Mouse (Mus musculus) macrophage (primary cell): ENCODE data around the gene Cyp11a1. TPM values are rescaled to one million over a fixed set of nuclear protein-coding genes. Genes with fewer than 3 reads are reported as not detected.

Experiments used
- H3K27ac ChIP-seq: fragments of 350-480 bp; formaldehyde crosslinking; 2 replicates; pipeline ENCODE4 v1.9.0; 2021
- H3K36me3 ChIP-seq: fragments of 350-480 bp; formaldehyde crosslinking; 2 replicates; pipeline ENCODE4 v1.9.0; 2021; ENCODE audit errors: inconsistent target
- H3K4me3 ChIP-seq: fragments of 350-480 bp; formaldehyde crosslinking; 2 replicates; pipeline ENCODE4 v1.9.0; 2021; ENCODE audit errors: inconsistent target
- H3K79me2 ChIP-seq: fragments of 350-480 bp; formaldehyde crosslinking; 2 replicates; pipeline ENCODE4 v1.9.0; 2021; ENCODE audit errors: inconsistent target
- WGBS: methylation state at CpG from one replicate; pipeline ENCODE4 v1.1.7; 2026; ENCODE audit warnings: inconsistent platforms; ENCODE audit not compliant: missing documents; 5-methylcytosine and 5-hydroxymethylcytosine counted together
- polyA plus RNA-seq: library from polyadenylated mRNA; stranded (reverse); fragments of 250-400 nt; gene quantifications from 3 replicates; pipeline ENCODE4 v1.2.4, GENCODE M21; 2018; ENCODE audit warnings: inconsistent platforms

The Cyp11a1 gene
- polyA plus RNA-seq, 1 experiment from 2014 or later: not detected

GRCm38 (mm10) chr9:57968166-57968771, 37.9 kb upstream of the Cyp11a1 start:
- no peaks in the 10 kb centered on the region for H3K36me3 ChIP-seq
- H3K27ac ChIP-seq: no peak overlapping the region
- no peaks in the 10 kb centered on the region for H3K79me2 ChIP-seq
- H3K4me3 ChIP-seq: no peak overlapping the region
- WGBS: 43% methylated on average over 9 of the region's 9 CpGs

DNA sequence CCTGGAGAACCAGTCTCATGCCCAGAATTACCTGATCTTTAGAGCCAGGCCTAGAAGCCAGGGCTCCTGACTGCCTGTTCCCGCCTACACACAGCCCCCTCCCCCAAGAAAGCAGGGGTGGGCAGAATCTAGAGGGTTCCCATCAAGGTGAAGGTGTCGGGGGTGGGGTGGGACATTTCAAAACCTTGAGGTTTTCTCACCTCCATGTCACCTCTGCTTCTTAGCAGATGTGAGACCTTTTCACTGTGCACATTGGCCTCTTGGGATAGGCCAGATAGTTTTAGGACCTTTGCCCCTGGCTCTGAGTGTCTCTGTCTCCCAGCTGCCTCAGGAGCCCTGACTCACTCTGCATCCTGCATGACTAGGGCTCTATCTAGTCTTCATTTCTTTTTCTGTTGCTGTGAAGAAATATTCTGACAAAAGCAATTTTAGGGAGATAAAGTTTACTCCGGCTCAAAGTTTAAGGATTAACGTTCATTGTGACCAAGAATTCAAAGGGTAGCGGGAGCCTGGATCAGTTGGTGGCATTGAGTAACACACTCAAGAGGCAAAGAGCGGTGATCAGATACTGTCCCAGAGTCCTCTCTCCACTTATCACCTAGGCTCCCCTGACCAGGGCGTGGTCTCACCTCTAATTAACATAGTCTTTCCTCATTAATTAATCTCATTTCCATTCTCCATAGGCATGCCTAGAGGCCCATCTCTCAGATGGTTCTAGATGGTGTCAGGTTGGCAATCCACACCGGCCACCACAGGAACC, 37.2 kb upstream of the Cyp11a1 start:
- H3K27ac ChIP-seq: no peak overlapping the region
- no peaks in the 10 kb centered on the region for H3K36me3 ChIP-seq
- no peaks in the 10 kb centered on the region for H3K79me2 ChIP-seq
- WGBS: 89% methylated on average over 8 of the region's 8 CpGs
- H3K4me3 ChIP-seq: no peak overlapping the region

DNA sequence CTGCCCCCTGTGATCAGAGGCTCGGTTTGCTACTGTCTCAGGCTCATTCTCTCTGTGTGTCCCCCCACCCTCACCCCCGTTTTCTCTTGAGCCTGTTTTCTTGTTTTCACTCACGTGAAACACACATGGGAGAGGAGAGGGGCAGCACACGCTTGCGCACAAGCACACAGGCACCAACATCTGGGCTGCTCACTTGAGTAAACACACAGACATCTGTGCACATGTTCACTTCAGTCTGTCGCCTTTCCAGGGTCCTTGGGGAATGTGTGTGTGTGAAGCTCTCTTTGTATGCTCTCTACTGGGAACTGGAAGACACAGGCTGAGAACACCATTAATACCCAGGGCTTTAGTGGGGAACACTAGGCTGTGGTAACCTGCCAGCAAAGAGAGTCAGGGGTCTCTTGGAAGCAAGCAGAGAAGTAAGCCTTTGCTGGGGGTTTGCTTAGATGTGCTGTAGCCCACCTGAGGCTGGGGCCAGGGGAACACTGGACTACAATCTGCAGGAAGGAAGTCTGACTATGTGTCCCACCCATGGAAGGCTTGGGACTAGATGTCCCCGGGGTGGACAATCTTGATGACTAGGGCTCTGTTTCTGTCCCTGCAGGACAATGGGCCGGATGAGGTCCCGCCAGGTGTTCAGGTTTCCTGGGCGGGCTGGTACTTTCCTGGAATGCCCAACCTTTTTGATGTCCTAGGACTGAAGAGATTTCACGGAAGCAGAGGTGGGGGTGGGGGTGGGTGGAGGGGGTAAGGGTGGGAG, 36.3 kb upstream of the Cyp11a1 start:
- no peak overlapping the region for H3K27ac ChIP-seq
- H3K36me3 ChIP-seq: no peaks in the 10 kb centered on the region
- no peak overlapping the region for H3K4me3 ChIP-seq
- WGBS: 92% methylated on average over 11 of the region's 11 CpGs
- no peaks in the 10 kb centered on the region for H3K79me2 ChIP-seq

DNA sequence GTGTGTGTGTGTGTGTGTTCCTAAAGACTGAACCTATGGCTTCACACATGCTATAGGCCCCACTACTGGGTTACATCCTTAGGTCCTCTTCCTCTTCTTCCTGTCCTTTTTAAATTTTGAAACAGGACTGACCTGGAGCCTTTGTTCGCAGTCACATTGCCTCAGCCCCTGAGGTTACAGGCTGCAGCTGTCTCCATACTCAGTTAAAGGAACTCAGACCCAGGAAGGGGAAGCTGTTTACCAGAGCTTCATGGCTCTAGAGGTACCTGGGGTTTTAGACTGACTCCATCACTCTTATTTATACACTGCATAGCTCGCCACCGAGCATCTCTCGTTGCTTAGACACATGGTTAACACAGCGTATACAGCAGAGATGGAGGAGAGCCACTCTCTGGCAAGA, 34.8 kb upstream of the Cyp11a1 start:
- Histone ChIP-seq H3K36me3 (no peaks in the 10 kb centered on the region), H3K79me2 (no peaks in the 10 kb centered on the region), H3K27ac (no peak overlapping the region), H3K4me3 (no peak overlapping the region)
- WGBS: 70% methylated on average over 5 of the region's 5 CpGs

DNA sequence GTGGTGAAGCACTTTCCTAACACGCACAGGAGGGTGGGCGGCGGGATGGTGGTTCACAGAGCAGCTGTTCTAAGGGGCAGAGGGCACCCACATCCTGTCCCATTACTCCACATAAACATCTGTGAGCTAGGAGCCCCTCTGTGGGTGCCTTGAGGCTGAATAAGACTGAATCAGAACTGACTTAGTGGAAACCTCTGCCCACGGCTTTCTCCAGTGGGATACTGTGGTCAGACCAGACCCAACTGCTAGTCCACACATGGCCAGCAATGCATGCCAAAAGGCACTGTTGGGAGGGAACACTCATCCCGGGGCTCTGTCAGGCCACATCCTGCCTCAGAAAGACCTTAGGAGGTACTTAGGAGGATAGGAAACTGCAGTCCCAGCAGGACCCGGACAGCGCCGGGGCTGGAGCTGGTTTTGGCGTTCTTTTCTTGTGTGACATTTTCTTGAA, 34.0 kb upstream of the Cyp11a1 start:
- Histone ChIP-seq H3K79me2 (no peaks in the 10 kb centered on the region), H3K27ac (no peak overlapping the region)

DNA sequence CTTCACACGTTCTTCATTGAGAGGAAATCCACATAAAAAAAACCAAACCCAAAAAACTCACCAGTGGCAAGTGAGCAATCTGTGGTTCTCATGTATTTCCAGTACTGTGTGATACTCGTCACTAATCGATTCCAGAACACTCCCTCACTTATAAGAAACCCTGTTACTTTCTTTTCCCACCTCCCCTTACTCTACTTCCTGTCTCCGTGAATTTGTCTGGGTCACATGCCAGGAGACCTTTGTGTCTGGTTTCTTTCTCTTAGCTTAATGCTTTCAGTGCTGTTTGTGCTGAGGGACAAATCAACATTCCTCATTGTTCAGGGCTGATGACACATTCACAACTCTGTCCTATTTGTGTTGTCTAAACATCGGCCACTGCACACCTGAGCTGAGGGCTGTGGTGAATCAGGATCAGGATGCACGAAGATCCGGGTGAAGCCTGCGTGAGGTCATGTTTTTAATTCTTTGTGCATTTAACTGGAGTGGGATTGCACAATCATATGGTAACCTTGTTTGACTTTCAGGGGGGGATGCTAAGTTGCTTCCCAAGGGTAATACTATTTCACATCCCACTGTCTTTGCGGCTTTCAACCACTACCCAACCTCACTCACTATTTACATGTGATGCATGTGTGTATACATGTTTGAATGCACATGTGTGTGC, 33.3 kb upstream of the Cyp11a1 start:
- H3K79me2 ChIP-seq: no peaks in the 10 kb centered on the region
- no peak overlapping the region for H3K27ac ChIP-seq
- H3K4me3 ChIP-seq: no peak overlapping the region
- 52% methylated on average over 9 of the region's 9 CpGs for WGBS
- no peaks in the 10 kb centered on the region for H3K36me3 ChIP-seq

More for the DNA sequence above, 34.0 kb upstream of the Cyp11a1 start:
- Histone ChIP-seq H3K4me3 (no peak overlapping the region), H3K36me3 (no peaks in the 10 kb centered on the region)
- 47% methylated on average over 9 of the region's 9 CpGs for WGBS

GRCm38 (mm10) chr9:57973440-57974066, 32.7 kb upstream of the Cyp11a1 start:
- no peaks in the 10 kb centered on the region for H3K36me3 ChIP-seq
- no peak overlapping the region for H3K27ac ChIP-seq
- H3K4me3 ChIP-seq: no peak overlapping the region
- H3K79me2 ChIP-seq: no peaks in the 10 kb centered on the region
- WGBS: 85% methylated on average over 6 of the region's 6 CpGs

GRCm38 (mm10) chr9:57974221-57974620, 32.0 kb upstream of the Cyp11a1 start:
- H3K36me3 ChIP-seq: no peaks in the 10 kb centered on the region
- no peaks in the 10 kb centered on the region for H3K79me2 ChIP-seq
- WGBS: 41% methylated on average over 5 of the region's 5 CpGs
- no peak overlapping the region for H3K4me3 ChIP-seq
- H3K27ac ChIP-seq: no peak overlapping the region

DNA sequence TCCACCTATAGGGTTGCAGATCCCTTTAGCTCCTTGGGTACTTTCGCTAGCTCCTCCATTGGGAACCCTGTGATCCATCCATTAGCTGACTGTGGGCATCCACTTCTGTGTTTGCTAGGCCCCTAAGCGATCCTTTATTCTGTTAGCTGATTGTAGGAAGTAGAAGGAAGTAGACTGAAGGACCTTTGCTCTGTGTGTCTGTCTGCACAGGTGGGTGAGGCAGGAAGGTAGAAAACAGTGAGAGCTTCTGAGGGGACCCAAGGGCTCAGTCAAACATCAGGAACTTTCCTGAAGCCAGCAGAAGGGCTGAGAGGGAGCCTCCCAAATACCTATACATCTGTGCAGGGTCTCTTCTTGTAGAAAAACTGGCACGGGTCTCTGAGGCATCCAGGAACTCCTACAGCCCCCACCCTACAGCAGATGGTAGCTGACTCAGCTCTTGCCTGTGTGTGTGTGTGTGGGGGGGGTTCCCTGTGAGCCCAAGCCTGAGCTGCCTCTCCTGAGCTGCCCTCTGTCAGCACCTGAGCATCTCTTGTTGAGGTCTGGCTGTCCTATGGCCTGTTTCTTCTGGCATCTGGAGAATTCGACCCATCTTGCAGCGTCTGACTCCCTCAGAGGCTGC, 30.9 kb upstream of the Cyp11a1 start:
- 79% methylated on average over 5 of the region's 5 CpGs for WGBS
- Histone ChIP-seq H3K79me2 (no peaks in the 10 kb centered on the region), H3K4me3 (no peak overlapping the region), H3K36me3 (no peaks in the 10 kb centered on the region), H3K27ac (no peak overlapping the region)

DNA sequence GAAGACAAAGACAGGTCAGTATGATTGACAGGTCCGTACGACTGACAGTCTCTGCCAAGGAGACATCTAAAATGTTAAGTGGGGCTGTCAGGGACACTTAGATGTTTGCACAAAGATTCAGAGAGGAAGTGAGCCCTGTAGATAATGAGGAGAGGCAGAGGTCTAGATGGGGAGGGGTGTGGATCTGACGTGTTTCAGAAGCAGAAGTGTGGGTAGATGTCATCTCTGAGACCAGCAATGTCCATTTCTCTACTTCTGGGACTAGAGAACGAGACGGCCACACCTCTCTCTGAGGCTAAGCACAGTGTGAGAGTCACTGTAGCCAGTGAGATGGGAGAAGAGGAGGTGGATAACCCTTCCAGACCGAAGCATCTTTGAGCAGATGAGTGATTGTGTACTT, 28.2 kb upstream of the Cyp11a1 start:
- no peaks in the 10 kb centered on the region for H3K36me3 ChIP-seq
- no peak overlapping the region for H3K4me3 ChIP-seq
- WGBS: 43% methylated on average over 6 of the region's 6 CpGs
- H3K27ac ChIP-seq: no peak overlapping the region
- no peaks in the 10 kb centered on the region for H3K79me2 ChIP-seq

DNA sequence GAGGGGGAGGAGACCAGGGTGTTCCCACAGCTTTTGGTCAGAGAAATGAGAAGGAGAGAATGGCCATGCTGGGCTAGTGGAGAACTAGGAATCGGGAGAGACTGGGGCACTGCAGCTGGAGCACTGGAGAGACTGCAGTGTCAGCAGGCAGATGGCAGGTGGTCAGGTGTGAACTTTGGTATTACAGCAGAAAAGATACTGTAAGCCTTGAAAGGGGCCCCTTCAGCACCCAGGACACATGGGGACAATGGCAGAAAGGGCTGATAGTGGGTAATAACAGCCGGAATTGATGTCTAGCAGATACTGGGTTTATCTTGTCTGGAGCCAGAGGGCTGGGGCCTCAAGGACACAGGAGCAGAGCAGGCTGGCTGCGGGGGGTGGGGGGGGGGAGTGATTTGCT, 27.4 kb upstream of the Cyp11a1 start:
- Histone ChIP-seq H3K27ac (no peak overlapping the region), H3K79me2 (no peaks in the 10 kb centered on the region), H3K4me3 (no peak overlapping the region), H3K36me3 (no peaks in the 10 kb centered on the region)
- WGBS: 94% methylated on average over 3 of the region's 3 CpGs

DNA sequence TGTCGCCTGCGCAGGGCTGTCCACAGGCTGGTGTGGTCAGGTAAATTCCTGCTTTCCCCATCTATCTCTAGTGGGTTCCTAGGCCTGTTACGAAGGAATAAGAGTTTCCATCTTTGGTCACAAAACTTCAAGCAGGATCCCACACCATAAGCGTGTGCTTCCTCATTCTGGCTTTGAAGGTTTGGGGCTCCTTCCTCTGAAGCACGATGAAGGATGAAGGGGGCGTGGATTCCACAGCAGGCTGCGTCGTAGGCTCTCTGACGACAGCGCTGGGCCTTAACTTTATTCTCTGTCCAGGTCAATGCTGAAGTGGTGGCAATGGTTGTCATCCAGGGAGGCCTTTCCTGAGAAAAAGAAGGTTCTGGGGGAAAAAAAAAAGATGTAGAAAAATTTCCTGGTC, 25.6 kb upstream of the Cyp11a1 start:
- WGBS: 17% methylated on average over 10 of the region's 10 CpGs
- H3K36me3 ChIP-seq: no peaks in the 10 kb centered on the region
- H3K27ac ChIP-seq: no peak overlapping the region
- H3K79me2 ChIP-seq: no peaks in the 10 kb centered on the region
- H3K4me3 ChIP-seq: no peak overlapping the region

GRCm38 (mm10) chr9:57985304-57985703, 20.9 kb upstream of the Cyp11a1 start:
- no peak overlapping the region for H3K4me3 ChIP-seq
- WGBS: 98% methylated on average over 8 of the region's 8 CpGs

DNA sequence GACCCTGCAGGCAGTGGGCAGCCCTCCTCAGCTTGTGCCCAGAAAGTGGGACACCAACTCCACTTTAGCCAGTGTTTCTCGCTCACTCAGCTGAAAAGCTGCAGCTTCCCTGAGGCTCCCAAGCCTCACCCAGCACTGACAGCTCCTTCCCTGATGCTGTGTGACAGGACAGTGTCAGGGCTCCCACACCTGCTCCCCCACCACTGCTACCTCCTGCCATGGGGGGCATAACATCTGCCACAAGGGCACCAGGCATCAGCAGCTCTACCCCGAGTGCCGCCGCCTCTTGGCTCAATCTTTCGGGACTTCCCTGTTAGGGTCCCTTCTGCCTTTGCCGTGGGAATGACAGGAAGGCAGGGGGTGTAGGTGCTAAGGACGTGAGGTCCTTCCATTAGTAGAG, 19.9 kb upstream of the Cyp11a1 start:
- Histone ChIP-seq H3K27ac (no peak overlapping the region), H3K4me3 (no peak overlapping the region), H3K79me2 (no peaks in the 10 kb centered on the region), H3K36me3 (no peaks in the 10 kb centered on the region)
- WGBS: 79% methylated on average over 7 of the region's 7 CpGs

More at GRCm38 (mm10) chr9:57985304-57985703, 20.9 kb upstream of the Cyp11a1 start:
- no peaks in the 10 kb centered on the region for H3K36me3 ChIP-seq
- no peak overlapping the region for H3K27ac ChIP-seq
- H3K79me2 ChIP-seq: no peaks in the 10 kb centered on the region
